Mouse (Mus musculus) ES-Bruce4 (cell line): ENCODE data around the gene Btk.

Source experiments
- CTCF ChIP-seq: IDR thresholded peaks from one replicate; pipeline ENCODE4 v1.8.1; 2011; ENCODE audit warnings: low read depth, low read length
- EP300 ChIP-seq: IDR thresholded peaks from 2 replicates; pipeline ENCODE4 v1.6.1; 2011; ENCODE audit warnings: low read depth, low read length; ENCODE audit not compliant: insufficient read depth
- POLR2A ChIP-seq: IDR thresholded peaks from one replicate; pipeline ENCODE4 v1.8.1; 2011; ENCODE audit warnings: low read length; ENCODE audit not compliant: insufficient read depth

DNA sequence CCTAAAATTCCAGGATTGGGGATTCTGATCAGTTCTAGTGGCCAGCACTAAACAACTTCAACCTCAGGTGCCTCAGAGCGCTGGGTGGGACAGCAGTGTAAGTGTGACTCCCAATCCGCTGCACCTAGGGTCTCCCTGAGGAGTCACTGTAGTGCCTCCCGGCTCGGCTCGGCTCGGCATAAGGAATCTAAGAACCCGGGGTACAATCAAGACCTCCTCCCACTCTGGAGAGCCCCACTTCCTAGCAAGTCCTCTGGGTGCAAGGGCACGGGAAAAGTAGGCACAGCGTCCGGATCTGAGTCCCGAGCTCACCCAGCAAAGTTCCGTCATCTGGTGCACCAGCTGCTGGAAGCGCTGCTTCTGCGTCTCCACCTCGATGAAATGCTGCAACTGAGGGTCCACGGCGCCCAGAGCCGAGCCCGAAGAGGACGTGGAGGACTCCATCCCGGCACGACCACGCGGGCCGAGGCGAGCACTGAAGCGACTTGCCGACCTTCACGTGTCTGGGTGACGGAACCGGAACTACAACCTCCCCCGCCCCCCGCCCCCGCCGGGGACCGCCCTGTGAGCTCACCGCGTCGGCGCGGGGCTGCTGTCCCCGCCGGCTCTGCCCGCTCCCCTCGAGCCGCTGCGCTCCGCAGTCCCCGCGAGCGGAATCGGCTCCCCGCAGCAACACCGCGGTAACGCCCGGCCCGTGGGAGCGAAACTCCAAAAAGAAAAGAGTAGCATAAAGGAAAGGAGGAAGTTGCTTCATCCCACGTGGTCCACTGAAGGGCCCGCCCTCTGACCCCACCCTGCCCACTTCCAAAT is 42.0 kb downstream of the Btk start, which contains the start of gene Timm8a1:
- TF ChIP-seq POLR2A (no peak), CTCF (no peak), EP300 (no peak)
